ENCODE assay signal across 9 mouse cellular contexts in the genomic region with DNA sequence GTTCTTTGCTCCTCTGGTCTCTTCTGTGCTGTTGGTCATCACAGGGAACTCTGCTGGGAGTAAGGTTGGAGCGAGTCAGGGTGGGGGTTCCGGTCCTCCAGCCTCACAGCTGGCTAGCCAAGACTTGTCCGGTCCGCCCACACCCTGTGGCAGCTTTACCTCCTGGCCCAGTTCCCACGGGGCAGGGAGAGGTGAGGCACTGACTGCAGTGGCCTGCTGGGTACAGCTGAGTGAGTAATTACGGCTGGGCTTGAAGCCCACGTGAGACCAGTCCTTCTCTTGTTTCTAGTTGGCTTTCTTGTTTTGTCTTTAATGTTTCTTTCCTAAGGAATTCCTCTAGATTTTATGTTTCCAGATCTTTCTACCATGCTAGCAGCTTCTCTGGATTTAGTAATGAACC. TPM values are rescaled to one million over a fixed set of nuclear protein-coding genes. Genes with fewer than 3 reads are reported as not detected.
DNase-seq lines count a peak whose midpoint lies in the region; ATAC-seq and TF ChIP-seq lines count a peak whose summit lies in the region.
"Had no signal": no experiment of that assay in that cellular context is flagged by ENCODE, and none has a peak within 500 bp of the region (broad histone marks: within the 10 kb centered on the region; RNA-seq: fewer than 3 reads in every experiment).

No protein-coding gene starts in this region.

- no peak overlapping the region for H3K9ac ChIP-seq in embryonic facial prominence, embryonic 11.5 days (replicated peaks; ENCODE audit: low read length)
- no peak overlapping the region for H3K9ac ChIP-seq in heart, postnatal 0 days (replicated peaks; ENCODE audit: low read depth, low read length)
- H3K9ac ChIP-seq: liver, embryonic 15.5 days had no signal

- H3K36me3 ChIP-seq in megakaryocyte, embryonic 14.5 days (replicated peaks; ENCODE audit: low read length): peaks cover 68% of the 10 kb centered on the region
- no peaks in the 10 kb centered on the region for H3K36me3 ChIP-seq in embryonic facial prominence, embryonic 11.5 days (replicated peaks; ENCODE audit: control insufficient read depth, insufficient read depth, low read depth, low read length)
- H3K36me3 ChIP-seq in heart, postnatal 0 days (replicated peaks; ENCODE audit: control insufficient read depth, insufficient read depth, low read length): no peaks in the 10 kb centered on the region
- H3K36me3 ChIP-seq in limb, embryonic 10.5 days: peaks cover 14% of the 10 kb centered on the region
- H3K36me3 ChIP-seq: liver, embryonic 15.5 days had no signal

- 0 out of 2 replicates have a peak overlapping the region, but pooled peaks have one; percentile 49 for H3K27ac ChIP-seq in embryonic facial prominence, embryonic 11.5 days (replicated peaks; ENCODE audit: low read depth, low read length)
- H3K27ac ChIP-seq in heart, postnatal 0 days (ENCODE audit: low read depth): peak overlapping the region; percentile 32
- peak overlapping the region; percentile 21 for H3K27ac ChIP-seq in limb, embryonic 10.5 days
- H3K27ac ChIP-seq: liver, embryonic 15.5 days had no signal

- peak; percentile 13 for DNase-seq in embryonic facial prominence, embryonic 11.5 days (ENCODE audit: low spot score)
- peak; percentile 45 for DNase-seq in heart, postnatal 0 days (ENCODE audit: low spot score)
- no peak for DNase-seq in limb, embryonic 10.5 days (ENCODE audit: low spot score)
- peak; percentile 74 for DNase-seq in retina, postnatal 1 day
- DNase-seq in layer of hippocampus, adult 9-11 months: no peak
- DNase-seq in right cerebral cortex, postnatal 14 days: no peak

- no peak for TF ChIP-seq EP300 in heart, postnatal 0 days (IDR thresholded peaks at IDR 0.05; ENCODE audit: low read depth)

- 41% methylated on average over 7 of the region's 7 CpGs for WGBS in embryonic facial prominence, embryonic 11.5 days
- 24% methylated on average over 7 of the region's 7 CpGs for WGBS in heart, postnatal 0 days
- WGBS in limb, embryonic 10.5 days: 62% methylated on average over 7 of the region's 7 CpGs

- no peak for ATAC-seq in megakaryocyte, adult 5-6 weeks (ENCODE audit: poor library complexity, severe bottlenecking)
- ATAC-seq in embryonic facial prominence, embryonic 11.5 days (replicated peaks; ENCODE audit: insufficient number of reproducible peaks, low FRiP score, low TSS enrichment, low read depth): no peak
- peak; percentile 83 for ATAC-seq in heart, postnatal 0 days (ENCODE audit: insufficient read depth, low read depth)

- H3K4me1 ChIP-seq in megakaryocyte, embryonic 14.5 days: peaks cover 98% of the 10 kb centered on the region
- H3K4me1 ChIP-seq in embryonic facial prominence, embryonic 11.5 days (ENCODE audit: control insufficient read depth, insufficient read depth, low read length): peaks cover 5% of the 10 kb centered on the region
- H3K4me1 ChIP-seq in heart, postnatal 0 days (ENCODE audit: control insufficient read depth, insufficient read depth): peaks cover 34% of the 10 kb centered on the region
- H3K4me1 ChIP-seq in limb, embryonic 10.5 days: peaks cover 33% of the 10 kb centered on the region

- no peak overlapping the region for H3K4me2 ChIP-seq in embryonic facial prominence, embryonic 11.5 days (ENCODE audit: low read depth, low read length)
- H3K4me2 ChIP-seq in heart, postnatal 0 days (ENCODE audit: low read depth, low read length): no peak overlapping the region
- H3K4me2 ChIP-seq: liver, embryonic 15.5 days had no signal

- peak overlapping the region; percentile 62 for H3K4me3 ChIP-seq in megakaryocyte, embryonic 14.5 days (replicated peaks)
- no peak overlapping the region for H3K4me3 ChIP-seq in embryonic facial prominence, embryonic 11.5 days (ENCODE audit: low read depth, low read length)
- no peak overlapping the region for H3K4me3 ChIP-seq in heart, postnatal 0 days (ENCODE audit: low read depth, low read length)
- no peak overlapping the region for H3K4me3 ChIP-seq in limb, embryonic 10.5 days
- H3K4me3 ChIP-seq: liver, embryonic 15.5 days had no signal

- no peak for TF ChIP-seq CTCF in heart, postnatal 0 days (IDR thresholded peaks at IDR 0.05; ENCODE audit: low read depth)

- H3K27me3 ChIP-seq in megakaryocyte, embryonic 14.5 days (replicated peaks): no peaks in the 10 kb centered on the region
- H3K27me3 ChIP-seq in embryonic facial prominence, embryonic 11.5 days (ENCODE audit: control insufficient read depth, insufficient read depth, low read length): no peaks in the 10 kb centered on the region
- H3K27me3 ChIP-seq in heart, postnatal 0 days (ENCODE audit: control insufficient read depth, insufficient read depth, low read length): no peaks in the 10 kb centered on the region
- H3K27me3 ChIP-seq in limb, embryonic 10.5 days (ENCODE audit: low read depth, poor library complexity, severe bottlenecking): no peaks in the 10 kb centered on the region
- H3K27me3 ChIP-seq: liver, embryonic 15.5 days had no signal

- no peaks in the 10 kb centered on the region for H3K9me3 ChIP-seq in megakaryocyte, embryonic 14.5 days
- no peaks in the 10 kb centered on the region for H3K9me3 ChIP-seq in embryonic facial prominence, embryonic 11.5 days (replicated peaks; ENCODE audit: control insufficient read depth, low read length)
- H3K9me3 ChIP-seq in heart, postnatal 0 days (replicated peaks; ENCODE audit: control insufficient read depth, low read length): no peaks in the 10 kb centered on the region
- H3K9me3 ChIP-seq in limb, embryonic 10.5 days (replicated peaks): no peaks in the 10 kb centered on the region
- H3K9me3 ChIP-seq: liver, embryonic 15.5 days had no signal

RNA-seq across cellular contexts. Expression of gene Mink1, which starts 22.8 kb away (rescaled TPM):
- 122 and 129 TPM in 2 replicates for polyA plus RNA-seq in megakaryocyte, embryonic 14.5 days (2012; ENCODE audit: insufficient read depth, low replicate concordance)
- total RNA-seq in megakaryocyte, adult 5-6 weeks (2015): 20.6 and 21.3 TPM in 2 replicates
- 12.7 and 17.5 TPM in 2 replicates for total RNA-seq in megakaryocyte, adult 5-6 weeks (2017)
- 12.6 and 13.7 TPM in 2 replicates for polyA plus RNA-seq in embryonic facial prominence, embryonic 11.5 days (2014; fragmentation: Nextera tagmentation; extraction: Ambion mirVana)
- 20.4 and 38.0 TPM in 2 replicates for total RNA-seq in heart, postnatal 0 days (2014; rRNA removed; ENCODE audit: low replicate concordance)
- polyA plus RNA-seq in heart, postnatal 0 days (2015; fragmentation: Nextera tagmentation; extraction: Ambion mirVana): 5.0 and 5.2 TPM in 2 replicates
- 15.1 and 17.2 TPM in 2 replicates for polyA plus RNA-seq in limb, embryonic 10.5 days (2016; fragmentation: Nextera tagmentation; extraction: Ambion mirVana)

RNA-seq across cellular contexts. Expression of gene 4930544D05Rik, which starts 30.2 kb away (rescaled TPM):
- polyA plus RNA-seq in megakaryocyte, embryonic 14.5 days (2012; ENCODE audit: insufficient read depth, low replicate concordance): not detected in 2 replicates
- total RNA-seq in megakaryocyte, adult 5-6 weeks (2015): not detected in 2 replicates
- not detected in 2 replicates for total RNA-seq in megakaryocyte, adult 5-6 weeks (2017)
- polyA plus RNA-seq in embryonic facial prominence, embryonic 11.5 days (2014; fragmentation: Nextera tagmentation; extraction: Ambion mirVana): not detected in 2 replicates
- total RNA-seq in heart, postnatal 0 days (2014; rRNA removed; ENCODE audit: low replicate concordance): not detected in 2 replicates
- polyA plus RNA-seq in heart, postnatal 0 days (2015; fragmentation: Nextera tagmentation; extraction: Ambion mirVana): not detected in 2 replicates
- polyA plus RNA-seq in limb, embryonic 10.5 days (2016; fragmentation: Nextera tagmentation; extraction: Ambion mirVana): not detected in 2 replicates
- polyA plus RNA-seq: liver, embryonic 15.5 days had no signal

RNA-seq across cellular contexts. Expression of gene Chrne, which starts 33.6 kb away (rescaled TPM):
- 0.83 TPM in 1 of 2 replicates, not detected in the other for polyA plus RNA-seq in megakaryocyte, embryonic 14.5 days (2012; ENCODE audit: insufficient read depth, low replicate concordance)
- 0.36 TPM in 1 of 2 replicates, not detected in the other for total RNA-seq in megakaryocyte, adult 5-6 weeks (2015)
- 0.41 and 1.2 TPM in 2 replicates for total RNA-seq in megakaryocyte, adult 5-6 weeks (2017)
- polyA plus RNA-seq in embryonic facial prominence, embryonic 11.5 days (2014; fragmentation: Nextera tagmentation; extraction: Ambion mirVana): not detected in 2 replicates
- total RNA-seq in heart, postnatal 0 days (2014; rRNA removed; ENCODE audit: low replicate concordance): not detected in 2 replicates
- not detected in 2 replicates for polyA plus RNA-seq in heart, postnatal 0 days (2015; fragmentation: Nextera tagmentation; extraction: Ambion mirVana)
- polyA plus RNA-seq in limb, embryonic 10.5 days (2016; fragmentation: Nextera tagmentation; extraction: Ambion mirVana): not detected in 2 replicates
- polyA plus RNA-seq: liver, embryonic 15.5 days had no signal

RNA-seq across cellular contexts. Expression of gene Pld2, which starts 45.6 kb away (rescaled TPM):
- 1.1 TPM in 1 of 2 replicates, not detected in the other for polyA plus RNA-seq in megakaryocyte, embryonic 14.5 days (2012; ENCODE audit: insufficient read depth, low replicate concordance)
- total RNA-seq in megakaryocyte, adult 5-6 weeks (2015): 6.3 and 6.5 TPM in 2 replicates
- 7.3 and 11.1 TPM in 2 replicates for total RNA-seq in megakaryocyte, adult 5-6 weeks (2017)
- polyA plus RNA-seq in embryonic facial prominence, embryonic 11.5 days (2014; fragmentation: Nextera tagmentation; extraction: Ambion mirVana): 1.6 and 2.2 TPM in 2 replicates
- 14.5 and 18.5 TPM in 2 replicates for total RNA-seq in heart, postnatal 0 days (2014; rRNA removed; ENCODE audit: low replicate concordance)
- polyA plus RNA-seq in heart, postnatal 0 days (2015; fragmentation: Nextera tagmentation; extraction: Ambion mirVana): 5.4 and 6.8 TPM in 2 replicates
- polyA plus RNA-seq in limb, embryonic 10.5 days (2016; fragmentation: Nextera tagmentation; extraction: Ambion mirVana): 1.4 and 2.0 TPM in 2 replicates

RNA-seq across cellular contexts. Expression of gene Gm40193, which starts 52.7 kb away (rescaled TPM):
- not detected in 2 replicates for polyA plus RNA-seq in megakaryocyte, embryonic 14.5 days (2012; ENCODE audit: insufficient read depth, low replicate concordance)
- not detected in 2 replicates for total RNA-seq in megakaryocyte, adult 5-6 weeks (2015)
- total RNA-seq in megakaryocyte, adult 5-6 weeks (2017): not detected in 2 replicates
- not detected in 2 replicates for polyA plus RNA-seq in embryonic facial prominence, embryonic 11.5 days (2014; fragmentation: Nextera tagmentation; extraction: Ambion mirVana)
- not detected in 2 replicates for total RNA-seq in heart, postnatal 0 days (2014; rRNA removed; ENCODE audit: low replicate concordance)
- not detected in 2 replicates for polyA plus RNA-seq in heart, postnatal 0 days (2015; fragmentation: Nextera tagmentation; extraction: Ambion mirVana)
- not detected in 2 replicates for polyA plus RNA-seq in limb, embryonic 10.5 days (2016; fragmentation: Nextera tagmentation; extraction: Ambion mirVana)
- polyA plus RNA-seq: liver, embryonic 15.5 days had no signal

Comparison
In these comparisons a context has a peak if more than half of its experiments do, and no peak if none do; other contexts are left out.
1. DNase-seq: peak in embryonic facial prominence, embryonic 11.5 days (single experiment), heart, postnatal 0 days (single experiment) and retina, postnatal 1 day (single experiment); none in limb, embryonic 10.5 days (single experiment), layer of hippocampus, adult 9-11 months (single experiment) and right cerebral cortex, postnatal 14 days (single experiment).
2. Peak in every context shown above with its lines, with median percentiles within 50 percentile points of each other: H3K27ac ChIP-seq.